Mouse (Mus musculus) bone marrow macrophage, adult 2 months (primary cell): ENCODE results near the gene Cep41.

Experiments
- CTCF ChIP-seq: IDR thresholded peaks from 2 replicates; pipeline ENCODE4 v1.5.1; 2012; ENCODE audit warnings: low read depth, mild to moderate bottlenecking, low read length, moderate library complexity
- POLR2A ChIP-seq: IDR thresholded peaks from 2 replicates; pipeline ENCODE4 v1.6.1; 2012; ENCODE audit warnings: mild to moderate bottlenecking, low read depth, low read length, borderline replicate concordance

DNA sequence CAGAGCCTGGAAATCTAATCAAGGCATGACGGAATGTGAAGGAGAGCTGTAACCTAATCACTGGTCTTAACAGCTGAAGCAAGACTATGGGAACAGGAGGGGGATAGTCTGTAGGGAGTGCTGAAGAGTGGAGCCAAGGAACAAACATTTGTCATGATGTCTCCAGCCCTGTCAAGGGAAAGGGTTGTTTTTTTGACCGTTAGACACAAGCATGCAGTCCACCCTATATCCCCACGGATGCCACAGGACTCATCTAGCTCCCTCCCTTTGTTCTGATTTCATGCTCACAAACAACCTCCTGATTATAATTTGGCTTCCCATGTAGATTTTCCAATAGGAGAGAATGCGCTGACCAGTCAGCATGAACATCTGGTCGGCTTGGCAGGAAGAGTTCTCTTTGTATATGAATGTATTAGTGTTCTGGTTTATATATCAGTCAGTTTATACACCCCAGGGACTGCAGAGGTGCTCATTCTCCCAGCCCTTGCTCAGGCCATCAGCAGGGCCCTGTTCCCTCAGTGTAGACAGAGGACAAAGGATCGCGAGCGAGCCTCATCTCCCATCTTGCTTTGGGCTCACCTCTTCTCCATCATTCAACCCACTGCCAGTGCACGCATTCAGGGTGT, 10.5 kb upstream of the Cep41 start:
- no peak for TF ChIP-seq CTCF
- TF ChIP-seq POLR2A, result no peak
